Mouse (Mus musculus) T-helper 1 cell (primary cell): Measurements from ENCODE around the gene Polr3gl.
"Not testable (repeated sequence)": the region's sequence is repeated elsewhere in the genome, so short reads cannot be mapped to it uniquely, and the experiment has no call there.

Experiments used
- in situ Hi-C: fragments of 300-600 bp; cut with MboI, MseI; formaldehyde crosslinking; loops from one replicate; pipeline ENCODE4 v1.15.1; 2025; ENCODE audit warnings: high pct_unique_total_duplicates

The Polr3gl gene

GRCm38 (mm10) chr3:96593790-96594560 is at the start of gene Polr3gl:
Gene Polr3gl, minus strand, starts transcription at chr3:96594181.
- in situ Hi-C loops: no loop called here

- in situ Hi-C loops: no loop called here
Observed at GRCm38 (mm10) chr3:96639219-96639618, 45.2 kb upstream of the Polr3gl start.

- in situ Hi-C loops: no loop called here
Observed at GRCm38 (mm10) chr3:96636448-96636847, 42.5 kb upstream of the Polr3gl start.

- in situ Hi-C loops: no loop called here
Observed at GRCm38 (mm10) chr3:96635906-96636305, 41.9 kb upstream of the Polr3gl start.

GRCm38 (mm10) chr3:96634928-96635879 is 41.2 kb upstream of the Polr3gl start, which contains the start of the genes Pex11b and Gm42957:
Gene Pex11b, plus strand, starts transcription at chr3:96635376.
Gene Gm42957, plus strand, starts transcription at chr3:96635474.
- in situ Hi-C loops: no loop called here

- in situ Hi-C loops: no loop called here
Observed at GRCm38 (mm10) chr3:96634015-96634414, 40.0 kb upstream of the Polr3gl start.

GRCm38 (mm10) chr3:96632058-96632457 is 38.1 kb upstream of the Polr3gl start:
- in situ Hi-C loops: no loop called here

- in situ Hi-C loops: no loop called here
Observed at GRCm38 (mm10) chr3:96629729-96630600, 36.0 kb upstream of the Polr3gl start, which contains the start of gene Rbm8a. Gene Rbm8a, plus strand, starts transcription at chr3:96629933.

- in situ Hi-C loops: no loop called here
Observed at GRCm38 (mm10) chr3:96623201-96623600, 29.2 kb upstream of the Polr3gl start.

- in situ Hi-C loops: no loop called here
Observed at GRCm38 (mm10) chr3:96617941-96618340, 24.0 kb upstream of the Polr3gl start.

GRCm38 (mm10) chr3:96606618-96607017 is 12.6 kb upstream of the Polr3gl start:
- in situ Hi-C loops: no loop called here

GRCm38 (mm10) chr3:96606007-96606406 is 12.0 kb upstream of the Polr3gl start:
- in situ Hi-C loops: not testable (repeated sequence)

- in situ Hi-C loops: no loop called here
Observed at GRCm38 (mm10) chr3:96603311-96603710, 9.3 kb upstream of the Polr3gl start.

GRCm38 (mm10) chr3:96602704-96603084 is 8.7 kb upstream of the Polr3gl start:
- in situ Hi-C loops: no loop called here

GRCm38 (mm10) chr3:96601941-96602703 is 8.1 kb upstream of the Polr3gl start:
- in situ Hi-C loops: no loop called here

- in situ Hi-C loops: no loop called here
Observed at GRCm38 (mm10) chr3:96601251-96601787, 7.3 kb upstream of the Polr3gl start.

- in situ Hi-C loops: no loop called here
Observed at GRCm38 (mm10) chr3:96600639-96601250, 6.8 kb upstream of the Polr3gl start, which contains the start of gene Lix1l. Gene Lix1l, plus strand, starts transcription at chr3:96601149.

GRCm38 (mm10) chr3:96599411-96599810 is 5.4 kb upstream of the Polr3gl start:
- in situ Hi-C loops: no loop called here

GRCm38 (mm10) chr3:96599069-96599393 is 5.0 kb upstream of the Polr3gl start:
- in situ Hi-C loops: no loop called here
